Mouse (Mus musculus) ES-Bruce4 (cell line): ENCODE measurements around the gene Zmynd19.

ENCODE experiments used
- CTCF ChIP-seq: IDR thresholded peaks from one replicate; pipeline ENCODE4 v1.8.1; 2011; ENCODE audit warnings: low read depth, low read length
- EP300 ChIP-seq: IDR thresholded peaks from 2 replicates; pipeline ENCODE4 v1.6.1; 2011; ENCODE audit warnings: low read depth, low read length; ENCODE audit not compliant: insufficient read depth
- POLR2A ChIP-seq: IDR thresholded peaks from one replicate; pipeline ENCODE4 v1.8.1; 2011; ENCODE audit warnings: low read length; ENCODE audit not compliant: insufficient read depth

GRCm38 (mm10) chr2:24904823-24905652 is 44.6 kb upstream of the Zmynd19 start:
- TF ChIP-seq CTCF (no peak), POLR2A (no peak), EP300 (no peak)
